Mouse (Mus musculus): ENCODE measurements around the gene Cdkn2d.

GRCm38 (mm10) chr9:21329041-21329440, 37.8 kb upstream of the Cdkn2d start:
- no peak for TF ChIP-seq CTCF (IDR thresholded peaks at IDR 0.05; ENCODE audit: low read depth)
- TF ChIP-seq EP300 (IDR thresholded peaks at IDR 0.05; ENCODE audit: low read depth) = no peak

Data from liver, postnatal 0 days (tissue).